Mouse (Mus musculus) left cerebral cortex, postnatal 10 days (tissue): Measurements from ENCODE around the gene Reg3b. TPM values are rescaled to one million over a fixed set of nuclear protein-coding genes. Genes with fewer than 3 reads are reported as not detected.
"Not testable (repeated sequence)": the region's sequence is repeated elsewhere in the genome, so short reads cannot be mapped to it uniquely, and the experiment has no call there.

Experiments
- DNase-seq, 2 experiments: peaks; one replicate each; pipeline ENCODE4 v3.0.0; 2021 to 2022; ENCODE audit warnings: low spot score in 2 of 2, mixed read lengths in 1 of 2; ENCODE audit errors: extremely low spot score in 1 of 2
- intact Hi-C: fragments of 180-260 bp; cut with DNase I; formaldehyde crosslinking; loops from one replicate; pipeline ENCODE4 v1.15.1; 2025
- total RNA-seq, 2 experiments: library from RNA; stranded (reverse); gene quantifications; 2 replicates each; pipeline ENCODE4 v1.2.3; 2021

Reg3b gene
- total RNA-seq = not detected

DNA sequence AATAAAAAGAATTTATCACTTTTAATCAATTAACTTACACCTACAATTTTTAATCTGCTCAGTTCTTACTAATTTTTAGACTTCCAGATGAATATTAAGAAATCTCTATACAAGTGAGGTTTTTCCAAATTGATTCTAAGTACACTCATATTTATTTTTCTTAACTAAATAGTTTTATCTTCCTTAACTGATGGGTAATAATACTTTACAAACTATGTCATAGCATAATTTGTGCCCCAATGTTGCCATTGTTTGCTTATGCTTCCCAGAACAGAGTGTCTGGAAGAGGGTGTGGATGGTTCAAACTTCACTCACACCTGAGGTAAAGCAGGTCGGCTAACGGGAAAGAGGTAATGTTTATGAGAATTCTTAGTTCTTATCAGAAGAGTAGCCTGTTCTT lies at the start of gene Reg3b:
Gene Reg3b, plus strand, starts transcription at position 301 of the 400 bp plus-strand sequence.
- DNase-seq = no peak
- intact Hi-C loops = no loop called here

DNA sequence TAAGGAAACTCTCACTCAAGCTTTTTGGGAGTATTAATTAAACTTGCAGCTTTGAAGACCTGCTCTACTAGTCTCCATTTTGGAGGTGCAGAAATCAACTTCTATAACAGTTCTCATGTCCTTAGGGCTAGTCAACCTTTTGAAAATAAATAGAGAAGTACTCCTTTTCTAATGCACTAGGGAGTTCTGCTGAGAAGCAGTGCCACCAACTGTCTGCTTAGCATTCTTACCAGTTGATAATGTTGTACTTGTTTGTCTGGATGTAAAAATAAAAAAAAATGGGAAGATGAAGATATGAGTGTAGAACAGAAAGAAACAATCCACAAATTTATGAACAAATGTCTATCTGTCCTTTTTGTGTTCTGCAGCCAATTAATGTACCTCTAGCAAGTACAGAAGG lies 42.7 kb upstream of the Reg3b start:
- DNase-seq = peak in 1 of 2 experiments; percentile 4
- intact Hi-C loops = loop anchor here (5.0 kb wide), 1 partner anchor 690 kb away; no protein-coding TSS in a partner anchor

DNA sequence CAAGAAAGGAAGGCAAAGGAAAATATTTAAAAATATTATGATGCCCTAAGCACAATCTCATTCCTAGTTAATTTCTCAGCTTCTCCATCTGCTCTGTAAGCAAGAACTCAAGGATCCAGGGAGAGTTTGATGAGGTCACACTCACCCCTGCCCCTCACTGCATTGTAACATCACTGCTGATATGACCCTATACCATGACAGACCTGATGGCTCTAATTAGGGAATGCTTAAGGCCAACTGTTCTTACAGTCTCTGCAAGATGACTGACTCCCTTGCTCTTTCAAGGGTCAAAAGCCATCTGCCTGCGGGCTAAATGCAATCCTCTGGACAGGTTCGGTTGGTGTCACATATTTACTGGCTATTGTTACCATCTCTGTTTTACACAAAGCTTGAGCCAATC lies 41.3 kb upstream of the Reg3b start:
- no peak for DNase-seq
- intact Hi-C loops = loop anchor here (5.0 kb wide), 1 partner anchor 692 kb away; no protein-coding TSS in a partner anchor

DNA sequence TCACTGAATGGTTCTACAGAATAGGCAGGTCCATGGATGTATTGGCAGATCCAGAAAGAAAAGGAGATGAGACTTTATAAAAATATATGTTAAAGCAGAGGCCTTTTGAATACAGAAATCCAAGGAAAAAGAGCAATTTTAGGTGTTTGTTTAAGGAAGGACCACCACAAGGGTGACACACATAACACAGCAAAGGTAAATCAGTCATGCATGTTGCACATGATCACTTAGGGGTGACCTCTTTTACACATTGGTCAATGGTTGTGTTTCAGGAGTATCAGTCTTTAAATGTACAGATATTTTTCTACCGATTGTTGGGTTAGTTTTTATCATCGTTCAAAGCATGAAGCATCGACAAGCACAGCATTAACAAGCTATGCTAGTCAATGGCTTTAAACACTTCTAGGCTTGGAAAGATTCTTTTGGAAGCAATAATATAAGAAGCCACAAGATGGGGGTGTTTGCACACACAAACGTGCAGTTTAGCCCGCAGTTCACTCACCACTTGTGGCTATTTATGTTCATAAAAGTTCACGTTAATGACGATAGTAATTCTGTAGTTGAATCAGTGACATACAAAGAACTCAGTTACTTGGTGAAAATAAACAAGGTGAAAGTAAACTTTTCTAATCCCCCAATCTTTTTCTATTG lies 38.4 kb upstream of the Reg3b start:
- intact Hi-C loops = loop anchor here (2.0 kb wide), 1 partner anchor 185 kb away; no protein-coding TSS in a partner anchor
- peak in 1 of 2 experiments; percentile 64 for DNase-seq

DNA sequence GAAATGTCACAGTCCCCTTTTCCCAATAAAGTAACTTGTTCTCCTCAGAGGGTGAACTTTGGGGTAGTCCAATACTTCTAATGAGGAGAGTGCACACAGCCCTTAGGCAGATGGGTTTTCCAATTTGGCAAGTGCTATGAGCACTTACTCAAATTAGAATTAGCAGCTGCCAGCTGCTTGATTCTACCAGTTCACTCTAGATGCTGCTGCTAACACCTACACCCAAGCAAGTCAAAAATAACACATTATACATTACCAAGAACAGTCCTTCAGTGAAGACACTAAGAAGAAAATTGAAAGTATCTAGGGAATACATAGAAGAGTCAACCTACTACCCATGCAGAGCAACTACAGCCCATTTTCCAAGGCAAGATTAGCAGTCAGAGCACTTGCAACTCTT lies 30.2 kb upstream of the Reg3b start:
- no peak for DNase-seq
- intact Hi-C loops = no loop called here

DNA sequence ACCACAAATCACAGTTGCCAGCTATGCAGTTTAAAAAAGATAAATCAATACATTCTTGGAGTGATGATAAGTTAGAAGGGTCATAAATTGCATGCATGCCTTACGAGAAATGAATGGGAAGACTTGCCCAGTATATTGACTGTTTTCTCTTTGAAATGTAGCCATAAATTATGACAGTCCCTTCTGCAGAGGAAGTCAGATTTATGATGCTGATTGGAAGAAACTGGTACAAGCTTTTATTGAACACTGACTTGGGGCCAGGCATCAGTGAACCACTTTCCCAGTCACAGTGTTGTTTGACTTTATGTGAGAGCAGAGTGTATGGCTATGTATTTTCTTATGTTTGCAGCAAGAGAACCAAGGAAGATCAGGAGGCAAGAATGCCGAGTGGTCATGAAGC lies 28.8 kb upstream of the Reg3b start:
- intact Hi-C loops = no loop called here
- DNase-seq = no peak

DNA sequence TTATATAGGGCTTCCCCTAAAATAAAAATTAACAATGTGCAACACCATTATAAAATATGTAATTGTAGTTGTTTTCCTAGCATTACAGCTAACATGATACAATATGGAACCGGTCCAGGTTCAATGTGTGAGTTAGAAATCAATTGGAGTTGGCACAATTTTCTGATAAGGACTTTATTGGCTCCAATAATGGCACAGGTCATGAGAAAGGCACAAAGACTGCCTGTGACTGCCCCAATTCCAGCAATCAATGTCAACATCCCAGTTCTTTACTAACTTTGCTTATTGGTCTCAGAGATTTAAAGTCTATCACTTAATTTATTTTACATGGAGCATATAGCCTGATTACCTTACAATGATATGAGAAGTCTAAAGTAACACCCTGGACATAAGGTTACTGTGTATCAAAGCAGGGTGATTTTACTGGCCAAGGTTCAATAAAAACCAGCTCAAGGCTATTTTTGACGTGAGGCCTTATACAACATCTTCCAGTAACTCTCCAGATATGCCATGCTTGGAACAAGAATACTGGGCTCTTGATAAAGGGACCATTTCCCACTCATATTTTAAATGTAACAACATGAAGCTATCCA lies 8.4 kb upstream of the Reg3b start:
- intact Hi-C loops = no loop called here
- DNase-seq = no peak

DNA sequence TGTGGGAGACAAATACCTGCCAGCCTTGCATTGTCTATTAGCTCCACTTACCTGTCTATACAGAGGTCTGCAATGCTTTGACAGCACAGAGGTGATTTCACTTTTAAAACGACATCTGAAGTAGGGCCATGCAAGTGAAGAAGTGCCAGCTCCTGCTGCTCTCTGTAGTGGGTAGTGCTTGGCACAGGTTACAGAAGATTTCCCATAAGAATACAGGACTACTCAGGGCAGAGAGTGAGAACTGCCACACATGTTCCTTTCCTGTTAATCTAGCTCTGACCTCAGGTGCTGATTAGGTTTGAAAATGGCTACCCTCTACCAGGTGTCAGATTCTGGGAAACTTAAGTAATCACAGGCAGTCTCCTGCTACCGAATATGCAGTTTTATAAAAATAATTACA lies 8.3 kb downstream of the Reg3b start, which contains the start of gene Reg3d:
Gene Reg3d, minus strand, starts transcription at position 101 of the 400 bp plus-strand sequence.
- intact Hi-C loops = no loop called here
- no peak for DNase-seq

DNA sequence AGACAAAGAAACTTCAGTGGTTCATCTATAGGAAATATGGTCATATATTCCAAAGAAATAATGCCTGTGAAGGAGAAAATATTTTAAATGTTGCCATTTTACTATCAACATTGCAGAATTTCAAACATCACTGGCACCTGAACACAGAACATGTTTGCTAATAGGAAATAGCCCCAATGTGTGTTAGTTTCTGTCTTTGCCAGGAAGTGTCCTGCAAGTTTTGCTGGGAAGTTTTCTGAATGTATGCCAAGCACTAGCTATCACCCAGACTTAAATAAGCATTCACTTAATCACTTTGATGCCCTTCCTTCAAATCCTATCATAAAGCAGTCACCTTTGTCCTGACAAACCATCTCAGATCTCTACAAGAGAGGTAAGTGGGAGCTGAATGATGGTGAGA lies 10.0 kb downstream of the Reg3b start, which contains the start of gene Reg3a:
Gene Reg3a, plus strand, starts transcription at position 301 of the 400 bp plus-strand sequence.
- DNase-seq = no peak
- intact Hi-C loops = no loop called here

DNA sequence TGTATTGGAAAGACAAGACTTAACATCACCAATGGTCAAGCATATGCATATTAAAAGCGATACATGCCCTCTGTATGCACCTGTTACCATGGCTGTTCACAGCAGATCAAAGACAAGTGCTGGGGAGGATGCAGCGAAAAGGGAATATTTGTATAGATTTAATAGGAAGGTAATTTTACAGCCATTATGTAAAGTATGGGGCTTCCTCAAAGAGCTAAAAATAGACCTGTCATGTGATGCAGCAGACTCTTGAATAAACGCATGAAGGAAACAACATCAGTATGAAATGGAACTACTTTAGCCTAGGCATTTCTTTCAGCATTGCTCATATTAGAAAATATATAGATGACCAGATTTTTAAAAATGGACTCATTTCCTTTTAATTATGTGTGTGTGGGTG lies 15.2 kb downstream of the Reg3b start:
- no peak for DNase-seq
- intact Hi-C loops = no loop called here

DNA sequence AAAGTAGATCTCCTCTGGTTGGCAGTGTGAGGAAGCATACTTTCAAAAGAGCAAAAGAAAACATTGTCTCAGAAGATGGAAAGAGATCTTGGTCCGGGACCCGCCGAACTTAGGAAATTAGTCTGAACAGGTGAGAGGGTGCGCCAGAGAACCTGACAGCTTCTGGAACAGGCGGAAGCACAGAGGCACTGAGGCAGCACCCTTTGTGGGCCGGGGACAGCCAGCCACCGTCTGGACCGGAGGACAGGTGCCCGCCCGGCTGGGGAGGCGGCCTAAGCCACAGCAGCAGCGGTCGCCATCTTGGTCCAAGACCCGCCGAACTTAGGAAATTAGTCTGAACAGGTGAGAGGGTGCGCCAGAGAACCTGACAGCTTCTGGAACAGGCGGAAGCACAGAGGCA lies 24.9 kb downstream of the Reg3b start, which contains the start of gene Reg2:
Gene Reg2, plus strand, starts transcription at position 301 of the 400 bp plus-strand sequence.
- intact Hi-C loops, DNase-seq: not testable (repeated sequence)

DNA sequence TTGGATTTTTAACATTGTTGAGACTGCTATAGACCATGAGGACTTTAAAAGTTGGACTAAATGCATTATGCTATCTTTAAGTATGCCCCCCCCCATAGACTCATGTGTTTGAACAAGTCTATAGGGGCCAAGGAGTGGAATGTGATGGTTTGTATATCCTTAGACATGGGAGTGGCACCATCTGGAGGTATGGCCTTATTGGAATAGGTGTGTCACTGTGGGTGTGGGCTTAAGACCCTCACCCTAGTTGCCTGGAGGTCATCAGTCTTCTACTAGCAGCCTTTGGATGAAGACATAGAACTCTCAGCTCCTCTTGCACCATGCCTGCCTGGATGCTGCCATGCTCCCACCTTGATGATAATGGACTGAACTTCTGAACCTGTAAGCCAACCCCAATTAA lies 52.0 kb downstream of the Reg3b start, which contains the start of gene Reg1:
Gene Reg1, plus strand, starts transcription at position 301 of the 400 bp plus-strand sequence.
- DNase-seq, intact Hi-C loops: not testable (repeated sequence)

Other genes with a start within 250 kb of the Reg3b start
- not detected for gene Reg3d, start 8.2 kb downstream of the Reg3b start, total RNA-seq
- gene Reg3a, start 10.1 kb downstream of the Reg3b start, total RNA-seq = not detected
- gene Reg2, start 25.0 kb downstream of the Reg3b start, total RNA-seq = not detected
- not detected for gene Reg1, start 52.1 kb downstream of the Reg3b start, total RNA-seq
- gene Reg3g, start 98.2 kb downstream of the Reg3b start, total RNA-seq = not detected